Mouse (Mus musculus): ENCODE measurements around the gene Gm47969. TPM values are rescaled to one million over a fixed set of nuclear protein-coding genes. Genes with fewer than 3 reads are reported as not detected.
"Not testable (repeated sequence)": the region's sequence is repeated elsewhere in the genome, so short reads cannot be mapped to it uniquely, and the experiment has no call there.

Gm47969 gene
- polyA plus RNA-seq (2016; fragmentation: Nextera tagmentation; extraction: Ambion mirVana): not detected in 2 replicates

DNA sequence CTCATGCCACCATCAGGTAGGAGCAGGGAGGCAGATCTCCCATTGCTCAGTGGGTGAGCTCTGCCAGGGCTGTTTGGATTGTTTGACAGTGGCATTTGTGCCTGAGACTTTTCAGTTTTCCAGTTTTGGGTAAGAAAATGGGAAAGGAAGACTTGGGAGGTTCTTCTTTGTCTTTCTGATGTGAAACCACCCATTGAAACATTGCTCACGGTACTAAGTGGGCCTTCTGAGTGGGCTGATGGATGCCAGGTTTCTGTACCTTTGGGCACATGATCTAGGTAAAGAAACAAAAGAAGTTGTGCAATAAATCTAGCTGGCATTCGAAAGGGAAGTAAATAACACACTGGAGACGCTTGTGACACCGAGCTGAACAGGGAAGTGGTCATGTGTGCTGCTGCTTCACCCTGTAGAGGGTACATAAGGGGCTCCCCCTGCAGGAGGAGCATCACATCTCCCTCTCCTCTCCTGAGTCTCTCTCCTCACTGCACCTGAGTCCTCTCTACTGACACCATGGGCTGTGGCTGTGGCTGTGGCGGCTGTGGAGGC is at the start of gene Gm47969:
Gm47969 (plus strand) TSS at position 51 of the 546 bp plus-strand sequence.
- Histone ChIP-seq H3K27ac (ENCODE audit: poor library complexity, severe bottlenecking) (no peak within 1 kb of the TSS), H3K9me3 (replicated peaks) (no peaks in the 10 kb centered on the region), H3K36me3 (no peaks in the 10 kb centered on the region), H3K9ac (no peak within 1 kb of the TSS), H3K4me1 (replicated peaks) (no peaks in the 10 kb centered on the region), H3K4me2 (no peak within 1 kb of the TSS), H3K27me3 (replicated peaks) (peaks cover 8% of the 10 kb centered on the region; the same call in 1 of the 2 replicates), H3K4me3 (no peak within 1 kb of the TSS)
- WGBS: 78% methylated on average over 5 of the region's 5 CpGs
- ATAC-seq (ENCODE audit: insufficient number of reproducible peaks, low FRiP score): no peak

- WGBS: 95% methylated on average over 9 of the region's 9 CpGs
- not testable (repeated sequence) for H3K27ac ChIP-seq (ENCODE audit: poor library complexity, severe bottlenecking); ATAC-seq (ENCODE audit: insufficient number of reproducible peaks, low FRiP score)
Observed at GRCm38 (mm10) chr1:83000306-83000705, 44.4 kb upstream of the Gm47969 start, which contains the start of gene Gm47959. Gene Gm47959 (plus strand): TSS chr1:83000548.

GRCm38 (mm10) chr1:83006218-83007179 is 38.2 kb upstream of the Gm47969 start:
- Histone ChIP-seq H3K9me3 (replicated peaks) (no peaks in the 10 kb centered on the region), H3K4me2 (0 out of 2 replicates have a peak overlapping the region, but pooled peaks have one; percentile 0), H3K27ac (ENCODE audit: poor library complexity, severe bottlenecking) (no peak overlapping the region), H3K36me3 (no peaks in the 10 kb centered on the region), H3K9ac (no peak overlapping the region), H3K4me1 (replicated peaks) (peaks cover 20% of the 10 kb centered on the region), H3K27me3 (replicated peaks) (no peaks in the 10 kb centered on the region), H3K4me3 (no peak overlapping the region)
- ATAC-seq (ENCODE audit: insufficient number of reproducible peaks, low FRiP score): no peak
- 53% methylated on average over 8 of the region's 8 CpGs for WGBS

More at GRCm38 (mm10) chr1:83000306-83000705, 44.4 kb upstream of the Gm47969 start, which contains the start of gene Gm47959:
- H3K4me2 ChIP-seq; H3K9ac ChIP-seq; H3K36me3 ChIP-seq; H3K4me1 ChIP-seq (replicated peaks); H3K27me3 ChIP-seq (replicated peaks); H3K4me3 ChIP-seq; H3K9me3 ChIP-seq (replicated peaks): not testable (repeated sequence)

DNA sequence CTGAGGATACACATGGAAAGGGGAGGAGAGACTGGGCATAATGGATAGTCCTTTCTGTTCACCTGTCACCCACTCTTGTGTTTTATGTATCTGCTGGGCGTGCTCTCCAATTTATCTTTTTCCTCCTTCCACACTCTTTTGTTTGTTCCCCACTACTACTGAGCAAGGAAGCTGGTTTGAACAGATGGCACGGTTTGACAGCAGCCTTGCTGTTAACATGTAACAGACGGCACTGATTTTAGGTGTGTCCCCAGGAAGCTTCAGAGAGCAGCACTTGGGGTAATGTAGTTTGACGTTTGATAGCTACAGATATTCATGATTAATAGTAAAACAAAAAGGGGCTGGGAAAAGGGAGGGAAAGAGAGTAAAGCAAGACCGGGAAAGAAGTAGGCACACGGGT is 37.3 kb upstream of the Gm47969 start:
- no peaks in the 10 kb centered on the region for H3K27me3 ChIP-seq (replicated peaks)
- no peak for ATAC-seq (ENCODE audit: insufficient number of reproducible peaks, low FRiP score)
- H3K27ac ChIP-seq (ENCODE audit: poor library complexity, severe bottlenecking): no peak overlapping the region
- H3K36me3 ChIP-seq: no peaks in the 10 kb centered on the region
- peaks cover 20% of the 10 kb centered on the region for H3K4me1 ChIP-seq (replicated peaks)
- WGBS: 70% methylated on average over 6 of the region's 6 CpGs
- H3K4me3 ChIP-seq: no peak overlapping the region
- no peak overlapping the region for H3K4me2 ChIP-seq
- H3K9me3 ChIP-seq (replicated peaks): no peaks in the 10 kb centered on the region
- no peak overlapping the region for H3K9ac ChIP-seq

DNA sequence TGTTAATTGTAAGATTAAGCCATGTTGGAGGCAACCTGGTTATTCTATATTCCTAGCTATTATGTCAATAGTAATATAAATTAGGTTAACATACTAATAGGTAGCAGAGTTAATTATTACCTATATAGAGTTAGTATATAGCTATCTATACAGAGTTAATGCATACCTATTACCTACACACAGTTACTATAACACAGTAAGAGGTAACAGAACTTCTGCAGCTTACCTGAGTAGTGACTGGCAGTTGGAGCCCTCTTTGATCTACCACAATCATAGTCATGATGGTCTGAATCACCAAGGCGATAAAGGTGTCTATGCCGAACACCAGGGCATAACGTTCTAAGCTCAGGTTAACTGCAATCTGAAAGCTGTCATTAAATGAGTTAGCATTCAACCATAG is 30.3 kb upstream of the Gm47969 start:
- no peak overlapping the region for H3K4me2 ChIP-seq
- no peaks in the 10 kb centered on the region for H3K27me3 ChIP-seq (replicated peaks)
- H3K4me3 ChIP-seq: no peak overlapping the region
- WGBS: 75% methylated on average over 3 of the region's 3 CpGs
- no peak overlapping the region for H3K27ac ChIP-seq (ENCODE audit: poor library complexity, severe bottlenecking)
- H3K9me3 ChIP-seq (replicated peaks): no peaks in the 10 kb centered on the region
- no peak for ATAC-seq (ENCODE audit: insufficient number of reproducible peaks, low FRiP score)
- peaks cover 3% of the 10 kb centered on the region; the same call in 1 of the 2 replicates for H3K36me3 ChIP-seq
- no peak overlapping the region for H3K9ac ChIP-seq
- H3K4me1 ChIP-seq (replicated peaks): no peaks in the 10 kb centered on the region

DNA sequence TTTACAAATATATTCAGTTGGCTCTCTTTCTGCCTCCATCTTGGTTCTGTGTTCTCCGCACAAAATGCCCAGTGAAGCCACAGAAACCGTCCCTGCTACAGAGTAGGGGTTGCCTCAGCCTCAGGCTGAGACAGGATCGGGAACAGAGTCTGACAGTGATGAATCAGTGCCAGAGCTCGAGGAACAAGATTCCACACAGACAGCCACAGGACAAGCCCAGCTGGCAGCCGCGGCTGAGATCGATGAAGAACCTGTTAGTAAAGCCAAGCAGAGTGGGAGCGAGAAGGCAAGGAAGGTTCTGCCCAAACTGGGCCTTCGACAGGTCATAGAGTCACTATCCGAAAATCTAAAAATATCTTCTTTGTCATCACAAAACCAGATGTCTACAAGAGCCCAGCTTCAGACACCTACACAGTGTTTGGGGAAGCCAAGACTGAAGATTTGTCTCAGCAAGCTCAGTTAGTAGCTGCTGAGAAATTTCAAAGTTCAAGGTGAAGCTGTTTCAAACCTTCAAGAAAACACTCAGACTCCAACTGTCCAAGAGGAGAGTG is 29.3 kb upstream of the Gm47969 start:
- no peak overlapping the region for H3K4me2 ChIP-seq
- H3K36me3 ChIP-seq: peaks cover 3% of the 10 kb centered on the region; the same call in 1 of the 2 replicates
- no peak overlapping the region for H3K27ac ChIP-seq (ENCODE audit: poor library complexity, severe bottlenecking)
- no peaks in the 10 kb centered on the region for H3K9me3 ChIP-seq (replicated peaks)
- no peak for ATAC-seq (ENCODE audit: insufficient number of reproducible peaks, low FRiP score)
- WGBS: 68% methylated on average over 10 of the region's 10 CpGs
- no peaks in the 10 kb centered on the region for H3K27me3 ChIP-seq (replicated peaks)
- H3K4me1 ChIP-seq (replicated peaks): no peaks in the 10 kb centered on the region
- H3K4me3 ChIP-seq: no peak overlapping the region
- H3K9ac ChIP-seq: no peak overlapping the region

GRCm38 (mm10) chr1:83016556-83016955 is 28.2 kb upstream of the Gm47969 start:
- Histone ChIP-seq H3K27ac (ENCODE audit: poor library complexity, severe bottlenecking) (no peak overlapping the region), H3K4me2 (no peak overlapping the region), H3K4me3 (no peak overlapping the region), H3K9me3 (replicated peaks) (no peaks in the 10 kb centered on the region), H3K4me1 (replicated peaks) (0 out of 2 replicates have a peak, but pooled peaks cover 3% of the 10 kb centered on the region), H3K27me3 (replicated peaks) (no peaks in the 10 kb centered on the region), H3K9ac (no peak overlapping the region), H3K36me3 (peaks cover 3% of the 10 kb centered on the region; the same call in 1 of the 2 replicates)
- 66% methylated on average over 1 of the region's 1 CpGs for WGBS
- no peak for ATAC-seq (ENCODE audit: insufficient number of reproducible peaks, low FRiP score)

GRCm38 (mm10) chr1:83031950-83032349 is 12.8 kb upstream of the Gm47969 start:
- WGBS: 57% methylated on average over 1 of the region's 1 CpGs

DNA sequence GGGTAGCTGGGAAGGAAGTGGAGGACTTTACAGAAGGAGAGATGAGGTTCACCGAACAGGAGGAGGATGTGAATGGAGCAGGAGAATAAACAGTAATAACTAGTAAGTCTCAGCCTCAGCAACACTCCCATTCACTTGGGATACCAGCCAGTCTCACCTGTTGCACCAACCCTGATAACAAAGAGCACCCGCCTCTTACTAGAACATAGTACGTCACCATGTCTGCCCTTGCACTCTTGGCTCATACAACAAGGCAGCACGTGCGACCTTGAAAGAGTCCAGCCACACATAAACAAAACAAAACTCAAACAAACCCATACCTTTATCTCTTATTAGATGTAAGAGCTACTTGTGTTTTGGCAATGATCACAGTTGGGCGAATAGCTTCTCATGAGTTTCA is 12.2 kb upstream of the Gm47969 start:
- Histone ChIP-seq H3K9me3 (replicated peaks) (no peaks in the 10 kb centered on the region), H3K36me3 (no peaks in the 10 kb centered on the region), H3K4me1 (replicated peaks) (no peaks in the 10 kb centered on the region), H3K27me3 (replicated peaks) (no peaks in the 10 kb centered on the region), H3K9ac (no peak overlapping the region), H3K4me3 (no peak overlapping the region), H3K27ac (ENCODE audit: poor library complexity, severe bottlenecking) (no peak overlapping the region), H3K4me2 (no peak overlapping the region)
- 81% methylated on average over 6 of the region's 6 CpGs for WGBS
- ATAC-seq (ENCODE audit: insufficient number of reproducible peaks, low FRiP score): no peak

More at GRCm38 (mm10) chr1:83031950-83032349, 12.8 kb upstream of the Gm47969 start:
- no peak overlapping the region for H3K27ac ChIP-seq (ENCODE audit: poor library complexity, severe bottlenecking)
- H3K9ac ChIP-seq: no peak overlapping the region
- no peaks in the 10 kb centered on the region for H3K4me1 ChIP-seq (replicated peaks)
- no peaks in the 10 kb centered on the region for H3K27me3 ChIP-seq (replicated peaks)
- H3K4me2 ChIP-seq: no peak overlapping the region
- H3K9me3 ChIP-seq (replicated peaks): no peaks in the 10 kb centered on the region
- no peak for ATAC-seq (ENCODE audit: insufficient number of reproducible peaks, low FRiP score)
- no peak overlapping the region for H3K4me3 ChIP-seq
- H3K36me3 ChIP-seq: no peaks in the 10 kb centered on the region

GRCm38 (mm10) chr1:83034509-83034908 is 10.2 kb upstream of the Gm47969 start:
- no peak for ATAC-seq (ENCODE audit: insufficient number of reproducible peaks, low FRiP score)
- Histone ChIP-seq H3K27me3 (replicated peaks) (no peaks in the 10 kb centered on the region), H3K9me3 (replicated peaks) (no peaks in the 10 kb centered on the region), H3K4me1 (replicated peaks) (no peaks in the 10 kb centered on the region), H3K9ac (no peak overlapping the region), H3K4me2 (no peak overlapping the region), H3K27ac (ENCODE audit: poor library complexity, severe bottlenecking) (no peak overlapping the region), H3K4me3 (no peak overlapping the region), H3K36me3 (no peaks in the 10 kb centered on the region)
- 65% methylated on average over 5 of the region's 5 CpGs for WGBS
